Mouse (Mus musculus): ENCODE measurements around the gene Cryz. TPM values are rescaled to one million over a fixed set of nuclear protein-coding genes. Genes with fewer than 3 reads are reported as not detected.

Cryz gene
- total and polyA plus RNA-seq, 3 experiments, result 10.7 to 21.6 TPM; not detected in 1

DNA sequence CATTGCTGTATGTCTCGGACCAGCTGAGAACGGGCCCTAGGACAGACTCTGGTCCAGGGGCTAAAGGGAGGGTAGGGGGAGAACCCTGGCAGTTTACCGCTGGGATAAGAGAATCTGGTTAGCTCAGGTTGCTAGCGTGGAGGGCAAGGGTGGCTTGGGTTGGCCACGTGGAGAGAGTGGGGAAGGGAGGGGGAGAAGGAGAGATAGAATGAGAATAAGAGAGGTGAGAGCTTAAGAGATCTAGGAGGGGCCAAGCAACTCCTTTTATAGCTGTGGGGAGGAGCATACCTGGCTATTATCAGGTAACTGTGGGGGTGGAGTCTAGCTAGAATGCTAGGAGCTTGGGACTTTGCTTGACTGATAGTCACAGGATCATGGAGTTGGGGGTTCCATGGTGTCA lies 74.5 kb downstream of the Cryz start:
- DNase-seq (ENCODE audit: low read depth, low spot score), result no peak
- Histone ChIP-seq H3K4me1 (ENCODE audit: control insufficient read depth in 1 of 2, insufficient read depth in 2 of 2, low read length in 2 of 2) (no peaks in the 10 kb centered on the region), H3K36me3 (ENCODE audit: control insufficient read depth in 1 of 2, insufficient read depth in 2 of 2, low read length in 2 of 2) (no peaks in the 10 kb centered on the region), H3K9ac (ENCODE audit: control insufficient read depth, low read depth, low read length, poor library complexity, severe bottlenecking) (no peak overlapping the region), H3K4me3 (ENCODE audit: control insufficient read depth in 1 of 2, insufficient read depth in 1 of 2, low read depth in 2 of 2, low read length in 2 of 2) (no peak overlapping the region), H3K27me3 (ENCODE audit: control insufficient read depth in 1 of 2, insufficient read depth in 2 of 2, low read length in 2 of 2) (no peaks in the 10 kb centered on the region; a peak in 1 of 4 replicates), H3K27ac (ENCODE audit: control insufficient read depth, low read depth, low read length) (no peak overlapping the region), H3K79me2 (ENCODE audit: control insufficient read depth, insufficient read depth, low read length, poor library complexity) (no peaks in the 10 kb centered on the region), H3K9me3 (replicated peaks; ENCODE audit: insufficient read depth, low read length) (no peaks in the 10 kb centered on the region)
- TF ChIP-seq POLR2A (IDR thresholded peaks at IDR 0.05; ENCODE audit: control insufficient read depth in 1 of 2, insufficient read depth in 1 of 2, low read depth in 1 of 2, low read length in 2 of 2, poor library complexity in 1 of 2), result no peak
- TF ChIP-seq E2F4 (IDR thresholded peaks at IDR 0.05; ENCODE audit: borderline replicate concordance, low read depth, low read length), result no peak
- no peak for TF ChIP-seq POLR2AphosphoS5 (IDR thresholded peaks at IDR 0.05; ENCODE audit: borderline replicate concordance, low read depth, low read length)
- TF ChIP-seq RAD21 (IDR thresholded peaks at IDR 0.05; ENCODE audit: low read depth, low read length), result no peak
- TF ChIP-seq USF1 (IDR thresholded peaks at IDR 0.05; ENCODE audit: low read depth, low read length), result no peak
- TF ChIP-seq CHD1 (IDR thresholded peaks at IDR 0.05; ENCODE audit: low read depth, low read length), result no peak
- no peak for TF ChIP-seq JUND (IDR thresholded peaks at IDR 0.05; ENCODE audit: low read depth, low read length)

Other genes starting within 250 kb of the Cryz start
- 12.1 and 13.2 TPM in 2 replicates for gene Tyw3, start 393 bp downstream of the Cryz start, total RNA-seq (2012; rRNA removed)
- 1 to 10 TPM in 1 of 2 experiments, not detected in 1; 6.7 TPM for gene Tyw3, start 393 bp downstream of the Cryz start, polyA plus RNA-seq (2012; ENCODE audit: insufficient read depth in 1 of 2, insufficient read length in 2 of 2, low read depth in 1 of 2, low replicate concordance in 2 of 2, missing spikeins in 1 of 2)
- not detected in 2 replicates for gene Erich3, start 67.1 kb downstream of the Cryz start, total RNA-seq (2012; rRNA removed)
- not detected for gene Erich3, start 67.1 kb downstream of the Cryz start, polyA plus RNA-seq (2012; ENCODE audit: insufficient read depth in 1 of 2, insufficient read length in 2 of 2, low read depth in 1 of 2, low replicate concordance in 2 of 2, missing spikeins in 1 of 2)

Measured in MEL (cell line).